Mouse (Mus musculus): ENCODE measurements around the gene 4933434E20Rik.

The 4933434E20Rik gene

DNA sequence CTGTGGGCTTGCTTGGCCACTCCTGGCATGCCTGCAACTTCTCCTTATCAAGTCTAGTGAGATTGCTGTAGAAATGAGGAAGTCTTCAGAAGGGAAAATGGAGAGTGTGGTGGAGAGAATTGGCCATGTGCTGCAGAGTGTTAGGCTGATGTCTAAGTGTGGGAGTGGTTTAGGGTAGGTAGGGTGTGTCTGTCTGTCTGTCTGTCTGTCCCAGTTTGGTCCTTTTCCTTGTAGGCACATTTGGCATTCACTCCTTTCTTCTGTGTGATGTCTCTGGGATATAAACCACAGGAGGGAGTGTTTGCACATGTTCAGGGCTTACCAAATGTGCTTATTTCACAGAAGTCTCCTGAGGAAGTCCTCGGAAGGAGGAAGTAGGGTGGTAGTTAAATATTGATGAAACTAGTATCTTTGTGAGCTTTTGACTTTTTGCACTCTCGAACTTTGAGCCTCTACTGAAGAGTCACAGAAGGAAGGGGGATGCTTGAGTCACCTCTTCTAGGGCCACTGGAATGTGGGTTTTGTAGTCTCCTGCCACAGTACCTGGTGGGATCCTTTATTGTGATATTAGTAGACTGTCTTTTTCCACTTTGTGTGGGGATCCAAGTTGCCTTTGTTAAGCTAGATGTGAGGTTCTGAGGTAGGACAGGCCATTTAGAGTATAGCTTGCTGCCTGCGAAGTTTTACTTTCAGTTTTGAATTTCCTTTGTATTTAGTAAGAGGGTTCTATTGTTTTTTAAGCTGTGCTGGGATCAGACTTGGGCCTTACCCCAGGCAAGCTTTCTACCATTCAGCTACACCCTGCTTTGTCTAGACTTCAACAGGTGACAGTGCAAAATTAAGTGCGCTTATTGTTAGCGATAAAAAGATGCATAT, 30.2 kb downstream of the 4933434E20Rik start:
- peak; percentile 92 for DNase-seq (ENCODE audit: low read depth)

- peak; percentile 33 for DNase-seq (ENCODE audit: low read depth)
These were observed 31.6 kb downstream of the 4933434E20Rik start for GRCm38 (mm10) chr3:90083034-90083433.

GRCm38 (mm10) chr3:90083698-90084324, 32.4 kb downstream of the 4933434E20Rik start:
- peak; percentile 53 for DNase-seq (ENCODE audit: low read depth)

GRCm38 (mm10) chr3:90084790-90085189, 33.4 kb downstream of the 4933434E20Rik start:
- no peak for DNase-seq (ENCODE audit: low read depth)

DNA sequence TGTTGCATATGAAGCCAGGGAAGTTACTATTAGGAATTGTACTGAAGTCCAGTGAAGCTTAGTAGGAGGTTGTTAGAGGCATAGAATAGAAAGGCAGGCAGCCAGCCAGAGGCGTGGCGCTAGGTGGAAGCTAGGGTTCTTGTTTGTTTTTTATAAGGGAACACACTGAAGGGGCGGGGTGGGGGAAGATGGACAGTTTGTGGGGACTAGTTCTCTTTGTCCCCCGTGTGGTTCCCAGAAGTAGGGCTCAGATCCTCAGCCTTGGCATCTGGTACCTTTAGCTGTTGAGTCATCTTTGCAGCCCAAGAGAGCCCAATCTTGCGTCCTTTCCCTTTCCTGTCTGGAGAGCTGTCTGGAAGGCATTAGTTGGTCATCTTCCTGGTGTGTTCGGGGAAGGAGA, 33.8 kb downstream of the 4933434E20Rik start:
- DNase-seq (ENCODE audit: low read depth) = peak; percentile 79

- no peak for DNase-seq (ENCODE audit: low read depth)
These were observed 34.6 kb downstream of the 4933434E20Rik start for GRCm38 (mm10) chr3:90086068-90086467.

DNA sequence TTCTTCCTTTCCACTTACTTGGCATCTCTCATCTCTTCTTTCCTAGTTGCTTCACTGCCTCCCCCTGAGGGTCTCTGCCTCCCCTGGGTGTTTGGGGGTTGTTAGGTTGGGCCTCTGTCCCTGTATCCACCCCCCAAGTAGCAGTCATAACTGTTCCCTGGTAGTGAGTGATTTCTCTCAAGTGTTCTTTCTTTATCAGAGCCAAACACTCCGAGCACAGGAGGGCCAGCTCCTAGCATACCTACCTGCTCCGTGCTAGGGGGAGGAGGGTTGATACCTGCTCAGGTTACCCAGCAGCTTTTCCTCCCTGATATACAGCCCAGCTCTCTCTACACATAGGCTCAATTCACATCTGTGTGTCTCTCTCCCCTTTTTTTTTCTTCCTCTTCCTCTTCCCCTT, 37.2 kb downstream of the 4933434E20Rik start:
- DNase-seq (ENCODE audit: low read depth) = no peak

- no peak for DNase-seq (ENCODE audit: low read depth)
These were observed 39.5 kb downstream of the 4933434E20Rik start for GRCm38 (mm10) chr3:90090892-90091291.

GRCm38 (mm10) chr3:90094453-90094852, 43.0 kb downstream of the 4933434E20Rik start:
- DNase-seq (ENCODE audit: low read depth) = no peak

DNA sequence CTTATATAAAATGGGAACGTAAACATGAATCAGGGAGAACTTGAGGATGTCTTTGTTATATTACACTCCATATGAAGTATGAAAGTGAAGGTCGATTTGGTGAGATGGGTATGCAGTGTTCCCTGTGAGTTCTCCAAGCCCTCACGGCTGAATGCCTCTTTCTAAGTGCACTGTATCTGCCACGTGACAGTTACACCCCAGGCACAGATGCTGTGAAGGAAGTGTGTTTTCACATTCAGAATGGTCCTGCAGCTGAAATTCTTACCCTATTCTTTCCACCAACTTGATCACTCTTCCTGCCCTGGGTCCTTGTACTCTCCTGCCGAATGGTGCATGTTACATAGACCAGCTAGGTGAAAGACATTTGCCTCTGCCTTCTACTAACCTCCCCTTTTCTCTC, 46.5 kb downstream of the 4933434E20Rik start:
- DNase-seq (ENCODE audit: low read depth) = no peak

GRCm38 (mm10) chr3:90101010-90101409, 49.6 kb downstream of the 4933434E20Rik start:
- no peak for DNase-seq (ENCODE audit: low read depth)

DNA sequence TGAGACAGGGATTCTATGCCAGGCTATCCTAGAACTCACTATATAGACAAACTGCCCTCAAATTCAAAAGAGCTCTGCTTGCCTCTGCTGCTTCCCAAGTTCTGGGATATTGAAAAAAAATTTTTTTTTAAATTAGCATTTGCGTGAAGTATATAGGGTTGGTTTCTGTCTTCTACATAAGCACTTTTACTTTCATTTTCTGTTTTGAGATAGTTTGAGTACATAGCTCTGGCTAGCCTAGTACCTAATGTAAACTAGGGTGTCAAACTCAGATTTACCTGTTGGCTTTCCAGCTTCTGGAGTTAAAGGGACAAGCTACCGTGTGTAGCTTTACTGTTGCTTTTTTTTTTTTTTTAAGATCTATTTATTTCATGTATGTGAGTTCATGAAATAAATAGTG, 50.2 kb downstream of the 4933434E20Rik start:
- no peak for DNase-seq (ENCODE audit: low read depth)

- no peak for DNase-seq (ENCODE audit: low read depth)
These were observed 50.8 kb downstream of the 4933434E20Rik start for GRCm38 (mm10) chr3:90102239-90102638.

GRCm38 (mm10) chr3:90103176-90103575, 51.7 kb downstream of the 4933434E20Rik start:
- no peak for DNase-seq (ENCODE audit: low read depth)

DNA sequence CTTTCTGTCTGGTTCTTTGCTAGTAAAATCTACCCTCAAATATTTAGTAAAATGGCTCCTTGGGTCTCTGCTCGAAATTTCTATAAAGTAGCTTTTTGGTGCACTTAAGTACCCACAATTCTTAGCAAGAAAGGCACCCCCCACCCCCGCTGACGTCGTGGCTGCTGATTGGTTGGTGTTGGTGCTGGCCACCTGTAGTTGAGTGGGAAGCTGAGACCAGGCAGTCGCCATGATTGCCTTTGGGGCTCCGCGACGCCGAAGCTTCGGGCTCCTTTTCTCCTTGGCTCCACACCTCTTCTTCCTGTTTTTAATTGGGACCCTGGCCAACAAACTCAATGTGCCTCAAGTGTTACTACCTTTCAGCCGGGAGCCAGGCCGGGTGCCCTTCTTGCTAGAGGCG, 52.5 kb downstream of the 4933434E20Rik start, which contains the start of gene Nup210l:
Gene Nup210l (plus strand): TSS at position 195 of the 400 bp plus-strand sequence.
- no peak for DNase-seq (ENCODE audit: low read depth)

- DNase-seq (ENCODE audit: low read depth) = no peak
These were observed 60.3 kb downstream of the 4933434E20Rik start for GRCm38 (mm10) chr3:90111706-90112105.

- peak; percentile 67 for DNase-seq (ENCODE audit: low read depth)
These were observed 62.9 kb downstream of the 4933434E20Rik start for GRCm38 (mm10) chr3:90114342-90114741.

DNA sequence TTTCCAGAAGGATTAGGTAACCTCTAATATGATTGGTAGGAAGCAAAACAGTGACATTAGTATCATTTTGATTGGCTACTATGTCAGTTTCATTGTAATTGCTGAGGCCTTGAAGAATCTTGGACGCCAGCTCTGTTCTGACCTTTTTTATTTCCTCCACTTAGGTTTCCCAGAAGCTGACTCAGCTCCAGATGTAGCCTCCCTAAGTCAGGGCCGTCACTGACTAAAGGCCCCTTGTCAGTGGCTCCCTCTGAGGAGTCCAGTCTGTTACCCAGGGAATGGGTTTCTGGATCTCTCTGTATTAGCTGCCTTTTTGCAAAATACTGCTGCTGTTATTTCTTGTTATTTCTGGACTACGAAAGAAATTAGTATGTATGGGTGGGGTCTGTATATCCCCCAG, 64.1 kb downstream of the 4933434E20Rik start:
- DNase-seq (ENCODE audit: low read depth) = no peak

Data from 416B (cell line).